Mouse (Mus musculus) stomach, postnatal 0 days (tissue): ENCODE results near the gene Coro6. TPM values are rescaled to one million over a fixed set of nuclear protein-coding genes. Genes with fewer than 3 reads are reported as not detected.

Experiments used
- ATAC-seq: fragments of 200-750 bp; cut with Nextera tagmentation; 2 replicates; pipeline ENCODE4 v1.8.0; 2017; ENCODE audit not compliant: low FRiP score, low TSS enrichment
- DNase-seq: peaks from one replicate; pipeline ENCODE4 v3.0.0-alpha.2; 2016; ENCODE audit warnings: low spot score
- H3K27ac ChIP-seq: fragments of 300-500 bp; sonication (generic); replicated peaks from 2 replicates; pipeline ENCODE4 v1.5.1; 2014; ENCODE audit warnings: mild to moderate bottlenecking, control low read depth
- H3K27me3 ChIP-seq: fragments of 300-500 bp; sonication (generic); 2 replicates; pipeline ENCODE4 v1.6.1; 2014; ENCODE audit warnings: low read length; ENCODE audit not compliant: control insufficient read depth, insufficient read depth
- H3K36me3 ChIP-seq: fragments of 300-500 bp; sonication (generic); 2 replicates; pipeline ENCODE4 v1.6.1; 2014; ENCODE audit warnings: low read length, mixed read lengths; ENCODE audit not compliant: control insufficient read depth, insufficient read depth
- H3K4me1 ChIP-seq: fragments of 300-500 bp; sonication (generic); replicated peaks from 2 replicates; pipeline ENCODE4 v1.6.1; 2014; ENCODE audit warnings: antibody characterized with exemption; ENCODE audit not compliant: control insufficient read depth, insufficient read depth
- H3K4me2 ChIP-seq: fragments of 300-500 bp; sonication (generic); replicated peaks from 2 replicates; pipeline ENCODE4 v1.6.1; 2014; ENCODE audit warnings: low read depth, mild to moderate bottlenecking, control low read depth, moderate library complexity
- H3K4me3 ChIP-seq: fragments of 300-500 bp; sonication (generic); 2 replicates; pipeline ENCODE4 v1.5.1; 2014; ENCODE audit warnings: low read depth, low read length, control low read depth
- H3K9ac ChIP-seq: fragments of 300-500 bp; sonication (generic); 2 replicates; pipeline ENCODE4 v1.6.1; 2014; ENCODE audit warnings: mild to moderate bottlenecking, low read length, control low read depth, mixed read lengths
- H3K9me3 ChIP-seq: fragments of 300-500 bp; sonication (generic); 2 replicates; pipeline ENCODE4 v1.6.1; 2016; ENCODE audit warnings: low read length; ENCODE audit not compliant: control insufficient read depth
- CTCF ChIP-seq: IDR thresholded peaks from 2 replicates; pipeline ENCODE4 v1.5.1; 2016; ENCODE audit warnings: antibody characterized with exemption, low read depth, mild to moderate bottlenecking, moderate library complexity
- EP300 ChIP-seq: optimal IDR thresholded peaks from 2 replicates; pipeline ENCODE3; 2016; ENCODE audit warnings: antibody characterized with exemption
- WGBS: fragments of 180-500 bp; shearing (Covaris S2); extraction: QIAGEN DNeasy Blood & Tissue Kit; methylation state at CpG from one replicate; pipeline ENCODE4 v1.1.7; 2014; 5-methylcytosine and 5-hydroxymethylcytosine counted together
- polyA plus RNA-seq: library from polyadenylated mRNA; unstranded; fragments of >200 nt; fragmentation: Nextera tagmentation; extraction: Ambion mirVana; gene quantifications from 2 replicates; pipeline ENCODE4 v1.2.1, GENCODE M21; 2015

Coro6 gene
- polyA plus RNA-seq, 1 experiment from 2014 or later = 0.11 TPM

- peak; percentile 72 for DNase-seq
- Histone ChIP-seq H3K36me3 (peaks cover 6% of the 10 kb centered on the region; the same call in 1 of the 2 replicates), H3K4me1 (peaks cover 12% of the 10 kb centered on the region), H3K4me3 (no peak overlapping the region), H3K9ac (no peak overlapping the region), H3K27me3 (no peaks in the 10 kb centered on the region), H3K9me3 (no peaks in the 10 kb centered on the region), H3K27ac (peak overlapping the region; percentile 81), H3K4me2 (no peak overlapping the region)
- TF ChIP-seq EP300 (no peak), CTCF (peak; percentile 63)
- no peak for ATAC-seq
- WGBS = 35% methylated on average over 6 of the region's 6 CpGs
Measured at GRCm38 (mm10) chr11:77497341-77497756, 35.1 kb downstream of the Coro6 start.

GRCm38 (mm10) chr11:77497851-77498250 is 35.6 kb downstream of the Coro6 start:
- no peak overlapping the region for H3K4me3 ChIP-seq
- H3K9ac ChIP-seq = peak overlapping the region; percentile 28; the same call in 1 of the 2 replicates
- H3K4me1 ChIP-seq = peaks cover 12% of the 10 kb centered on the region
- 64% methylated on average over 4 of the region's 4 CpGs for WGBS
- H3K27ac ChIP-seq = peak overlapping the region; percentile 81
- ATAC-seq = no peak; the same call in 1 of the 2 replicates
- DNase-seq = no peak
- H3K4me2 ChIP-seq = no peak overlapping the region
- H3K36me3 ChIP-seq = peaks cover 6% of the 10 kb centered on the region
- TF ChIP-seq CTCF (no peak), EP300 (no peak)
- H3K9me3 ChIP-seq = no peaks in the 10 kb centered on the region
- no peaks in the 10 kb centered on the region for H3K27me3 ChIP-seq

GRCm38 (mm10) chr11:77498261-77499139 is 36.3 kb downstream of the Coro6 start:
- Histone ChIP-seq H3K27me3 (no peaks in the 10 kb centered on the region), H3K9ac (peak overlapping the region; percentile 28; the same call in 1 of the 2 replicates), H3K4me1 (peaks cover 12% of the 10 kb centered on the region), H3K4me2 (no peak overlapping the region), H3K4me3 (no peak overlapping the region), H3K27ac (peak overlapping the region; percentile 81), H3K36me3 (peaks cover 12% of the 10 kb centered on the region), H3K9me3 (no peaks in the 10 kb centered on the region)
- 78% methylated on average over 12 of the region's 12 CpGs for WGBS
- no peak for DNase-seq
- no peak for ATAC-seq
- TF ChIP-seq EP300 (no peak), CTCF (no peak)

- 81% methylated on average over 7 of the region's 7 CpGs for WGBS
- Histone ChIP-seq H3K4me1 (peaks cover 10% of the 10 kb centered on the region), H3K9me3 (no peaks in the 10 kb centered on the region), H3K4me3 (no peak overlapping the region), H3K27me3 (no peaks in the 10 kb centered on the region), H3K4me2 (no peak overlapping the region), H3K36me3 (peaks cover 15% of the 10 kb centered on the region), H3K27ac (no peak overlapping the region), H3K9ac (no peak overlapping the region)
- TF ChIP-seq EP300 = no peak
- no peak for TF ChIP-seq CTCF
- DNase-seq (no peak), ATAC-seq (no peak)
Measured at GRCm38 (mm10) chr11:77499354-77499753, 37.1 kb downstream of the Coro6 start.

GRCm38 (mm10) chr11:77500361-77501325 is 38.4 kb downstream of the Coro6 start:
- Histone ChIP-seq H3K9me3 (no peaks in the 10 kb centered on the region), H3K4me2 (no peak overlapping the region), H3K9ac (no peak overlapping the region), H3K4me1 (0 out of 2 replicates have a peak, but pooled peaks cover 6% of the 10 kb centered on the region), H3K36me3 (peaks cover 26% of the 10 kb centered on the region), H3K4me3 (no peak overlapping the region), H3K27me3 (no peaks in the 10 kb centered on the region), H3K27ac (no peak overlapping the region)
- DNase-seq = peak; percentile 50
- 69% methylated on average over 17 of the region's 17 CpGs for WGBS
- TF ChIP-seq CTCF (no peak), EP300 (no peak)
- peak; percentile 27; the same call in 1 of the 2 replicates for ATAC-seq
